Mouse (Mus musculus) heart, postnatal 0 days (tissue): ENCODE results near the gene Gimap1.

Source experiments
- CTCF ChIP-seq: IDR thresholded peaks from 2 replicates; pipeline ENCODE4 v1.5.1; 2016; ENCODE audit warnings: antibody characterized with exemption, control low read depth, low read depth
- EP300 ChIP-seq: IDR thresholded peaks from 2 replicates; pipeline ENCODE4 v1.6.1; 2016; ENCODE audit warnings: antibody characterized with exemption, low read depth

DNA sequence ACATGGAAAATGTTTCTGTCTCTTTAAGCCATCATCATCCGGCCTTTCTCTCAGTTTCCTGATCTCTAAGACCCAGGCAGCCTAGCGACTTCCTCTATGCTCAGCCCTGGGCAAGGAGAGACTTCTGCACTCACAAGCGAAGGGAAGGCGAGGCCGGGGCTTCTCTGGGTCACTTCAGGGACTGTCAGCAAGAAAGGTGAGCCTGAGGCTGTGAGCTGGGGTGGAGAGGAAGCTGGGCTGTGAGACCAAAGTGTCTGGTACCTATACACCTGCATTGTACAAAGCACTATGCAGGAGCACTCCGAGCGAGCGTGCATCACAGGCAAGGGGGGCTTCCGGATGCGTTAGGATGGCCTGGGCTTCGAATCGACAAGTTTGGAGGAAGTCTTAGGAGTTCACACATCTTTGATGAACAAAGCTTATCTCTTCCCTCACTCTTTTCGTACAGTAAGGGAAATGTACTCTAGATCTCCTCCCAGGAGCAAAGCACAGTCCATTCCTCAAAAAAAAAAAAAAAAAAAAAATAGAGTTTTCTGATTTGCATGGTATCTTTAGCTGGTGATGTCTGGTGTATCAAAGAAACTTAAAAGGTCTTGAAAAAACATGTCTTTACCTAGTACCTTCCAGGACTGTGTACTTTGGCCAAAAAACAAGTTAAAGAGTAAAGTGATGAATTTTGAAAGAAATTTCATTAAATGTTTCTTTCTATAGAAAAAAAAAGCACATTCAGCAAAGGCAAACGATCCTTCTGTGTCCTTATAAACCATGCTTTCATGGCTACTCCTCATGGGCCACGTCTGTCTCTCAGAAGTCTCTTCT, at the start of gene Gimap1:
- TF ChIP-seq CTCF (no peak), EP300 (no peak)
